Mouse (Mus musculus): Measurements from ENCODE around the gene Cdk15.

- no peak for TF ChIP-seq CTCF (IDR thresholded peaks at IDR 0.05; ENCODE audit: low read depth)
- no peak for TF ChIP-seq EP300 (optimal IDR thresholded peaks at IDR 0.05)
Observed at GRCm38 (mm10) chr1:59332737-59333385, 76.2 kb downstream of the Cdk15 start.

Data from stomach, postnatal 0 days (tissue).